ENCODE assay signal across 19 mouse cellular contexts in genomic region chr12:70212501-70212900, GRCm38 (mm10). TPM values are rescaled to one million over a fixed set of nuclear protein-coding genes. Genes with fewer than 3 reads are reported as not detected.
"Had no signal": no experiment of that assay in that cellular context is flagged by ENCODE, and none has a peak within 500 bp of the region (broad histone marks: within the 10 kb centered on the region; RNA-seq: fewer than 3 reads in every experiment).

No protein-coding gene starts in this region.

- H3K27ac ChIP-seq: left cerebral cortex, adult 2 months; limb, embryonic 12.5 days; liver, embryonic 13.5 days; lung, embryonic 15.5 days; macrophage; midbrain, embryonic 12.5 days; neural tube, embryonic 15.5 days had no signal

- H3K27me3 ChIP-seq: limb, embryonic 12.5 days; liver, embryonic 13.5 days; lung, embryonic 15.5 days; megakaryocyte, embryonic 14.5 days; midbrain, embryonic 12.5 days; neural tube, embryonic 15.5 days had no signal

- DNase-seq: kidney, postnatal 25 days; liver; liver, embryonic 13.5 days; liver, postnatal 0 days; lung, postnatal 14 days; right cerebral cortex, adult 18-20 months; right cerebral cortex, postnatal 25 days had no signal

- H3K4me3 ChIP-seq: left cerebral cortex, adult 2 months; limb, embryonic 12.5 days; liver, embryonic 13.5 days; lung, embryonic 15.5 days; megakaryocyte, embryonic 14.5 days; midbrain, embryonic 12.5 days; myocyte; neural tube, embryonic 15.5 days had no signal

- H3K9ac ChIP-seq: limb, embryonic 12.5 days; liver, embryonic 13.5 days; liver, postnatal 0 days; lung, embryonic 15.5 days; midbrain, embryonic 12.5 days; neural tube, embryonic 15.5 days had no signal

- H3K4me2 ChIP-seq: limb, embryonic 12.5 days; liver, embryonic 13.5 days; lung, embryonic 15.5 days; midbrain, embryonic 12.5 days; neural tube, embryonic 15.5 days had no signal

- H3K4me1 ChIP-seq: limb, embryonic 12.5 days; liver, embryonic 13.5 days; neural tube, embryonic 15.5 days had no signal

- H3K9me3 ChIP-seq: limb, embryonic 12.5 days; liver, embryonic 13.5 days; lung, embryonic 15.5 days; megakaryocyte, embryonic 14.5 days; midbrain, embryonic 12.5 days; neural tube, embryonic 15.5 days had no signal

- ATAC-seq: liver, postnatal 0 days had no signal

- H3K36me3 ChIP-seq: limb, embryonic 12.5 days; midbrain, embryonic 12.5 days; neural tube, embryonic 15.5 days had no signal

RNA-seq across cellular contexts. Expression of gene Abhd12b, which starts 58.6 kb away (rescaled TPM):
- total RNA-seq: layer of hippocampus, postnatal 25 days had no signal
- polyA plus RNA-seq: limb, embryonic 12.5 days; liver, embryonic 13.5 days; liver, postnatal 0 days; macrophage; midbrain, embryonic 12.5 days; myocyte; neural tube, embryonic 11.5 days; small intestine, adult 2 months; thymus, postnatal 0 days had no signal
